Comparison of ENCODE assay signal across 8 mouse cellular contexts in genomic region chr15:10690219-10690618, GRCm38 (mm10). TPM values are rescaled to one million over a fixed set of nuclear protein-coding genes. Genes with fewer than 3 reads are reported as not detected.
A peak's percentile ranks its signal among the peaks of the same experiment; 100 is the strongest.
DNase-seq lines count a peak whose midpoint lies in the region; ATAC-seq and TF ChIP-seq lines count a peak whose summit lies in the region.

No protein-coding gene starts in this region.

- no peaks in the 10 kb centered on the region for H3K9me3 ChIP-seq in intestine, embryonic 16.5 days (ENCODE audit: control insufficient read depth, low read length)

- H3K36me3 ChIP-seq in kidney, adult 2 months (ENCODE audit: control insufficient read depth, insufficient read depth, low read length) = peaks cover 2% of the 10 kb centered on the region; the same call in 1 of the 2 replicates
- H3K36me3 ChIP-seq in intestine, embryonic 16.5 days (ENCODE audit: control insufficient read depth, insufficient read depth, low read length) = no peaks in the 10 kb centered on the region

- no peak for TF ChIP-seq CTCF in kidney, adult 2 months (conservative IDR thresholded peaks at IDR 0.05; ENCODE audit: insufficient read depth, insufficient read length, low read depth, low read length)
- TF ChIP-seq CTCF in brain, embryonic 14.5 days (IDR thresholded peaks at IDR 0.05; ENCODE audit: borderline replicate concordance, extremely low read depth, insufficient read depth, insufficient read length) = no peak

- TF ChIP-seq POLR2A in kidney, adult 2 months (IDR thresholded peaks at IDR 0.05; ENCODE audit: low read depth, low read length) = no peak
- TF ChIP-seq POLR2A in brain, embryonic 14.5 days (IDR thresholded peaks at IDR 0.05; ENCODE audit: borderline replicate concordance, extremely low read depth, insufficient read depth, insufficient read length, poor library complexity, severe bottlenecking) = no peak

- no peak overlapping the region for H3K4me3 ChIP-seq in kidney, adult 2 months (ENCODE audit: insufficient read depth, low read depth, low read length)
- H3K4me3 ChIP-seq in intestine, embryonic 16.5 days (ENCODE audit: low read length) = peak overlapping the region; percentile 15; the same call in 1 of the 2 replicates

- H3K4me2 ChIP-seq in intestine, embryonic 16.5 days (ENCODE audit: low read depth, low read length) = peak overlapping the region; percentile 54

- peak overlapping the region; percentile 9 for H3K27ac ChIP-seq in kidney, adult 2 months (ENCODE audit: insufficient read depth, low read depth, low read length)
- H3K27ac ChIP-seq in intestine, embryonic 16.5 days (ENCODE audit: low read length) = peak overlapping the region; percentile 47

- H3K27me3 ChIP-seq in kidney, adult 2 months (replicated peaks; ENCODE audit: control insufficient read depth, insufficient read depth, low read length) = no peaks in the 10 kb centered on the region
- H3K27me3 ChIP-seq in intestine, embryonic 16.5 days (replicated peaks; ENCODE audit: control insufficient read depth, insufficient read depth, low read length) = no peaks in the 10 kb centered on the region

- peaks cover 22% of the 10 kb centered on the region for H3K4me1 ChIP-seq in kidney, adult 2 months (ENCODE audit: control insufficient read depth, insufficient read depth, low read length)
- H3K4me1 ChIP-seq in intestine, embryonic 16.5 days (ENCODE audit: control insufficient read depth, insufficient read depth, low read length) = peaks cover 15% of the 10 kb centered on the region

- WGBS in kidney, adult 2 months = 58% methylated on average over 13 of the region's 13 CpGs
- WGBS in intestine, embryonic 16.5 days = 57% methylated on average over 13 of the region's 13 CpGs

- DNase-seq in kidney, adult 2 months = no peak
- DNase-seq in kidney, adult 9 months = no peak
- peak; percentile 55 for DNase-seq in brain, embryonic 14.5 days (ENCODE audit: low read depth)
- DNase-seq in lung, postnatal 14 days = peak; percentile 39
- DNase-seq in thymus, postnatal 10 days (ENCODE audit: low spot score in 2 of 2) = no peak
- DNase-seq in layer of hippocampus, postnatal 25 days (ENCODE audit: extremely low spot score in 1 of 2, low spot score in 1 of 2) = no peak

- peak; percentile 94 for ATAC-seq in intestine, embryonic 16.5 days
- ATAC-seq in activated CD4-positive, CD25-positive, alpha-beta regulatory T cell, adult 4 months = no peak

- no peak overlapping the region for H3K9ac ChIP-seq in intestine, embryonic 16.5 days (ENCODE audit: low read depth, low read length)

RNA-seq across cellular contexts. Expression of gene Rai14, which starts 24.2 kb away (rescaled TPM):
- 7.2 and 8.9 TPM in 2 replicates for polyA plus RNA-seq in kidney, adult 2 months (2012; rRNA removed)
- 13.6 and 18.9 TPM in 2 replicates for polyA plus RNA-seq in brain, embryonic 14.5 days (2012; rRNA removed)
- 11.5 and 11.7 TPM in 2 replicates for polyA plus RNA-seq in intestine, embryonic 16.5 days (2015; fragmentation: Nextera tagmentation; extraction: Ambion mirVana)
- polyA plus RNA-seq in activated CD4-positive, CD25-positive, alpha-beta regulatory T cell, adult 4 months (2017; shearing (Covaris generic)) = 1 to 10 TPM in 1 of 2 experiments, under 1 TPM in 1; 0.99 to 1.5 TPM
- total RNA-seq in layer of hippocampus, postnatal 25 days (2021) = 1 to 10 TPM; 5.0 to 5.8 TPM

Comparison
In these comparisons a context has a peak if more than half of its experiments do, and no peak if none do; other contexts are left out.
1. DNase-seq: peak in brain, embryonic 14.5 days (single experiment) and lung, postnatal 14 days (single experiment); none in kidney, adult 2 months (single experiment), kidney, adult 9 months (single experiment), thymus, postnatal 10 days (0 of 2) and layer of hippocampus, postnatal 25 days (0 of 2).